Mouse (Mus musculus): ENCODE results near the gene 5730596B20Rik. TPM values are rescaled to one million over a fixed set of nuclear protein-coding genes. Genes with fewer than 3 reads are reported as not detected.

5730596B20Rik gene
- polyA plus RNA-seq, 1 experiment from 2014 or later, result not detected

- H3K27me3 ChIP-seq (ENCODE audit: control insufficient read depth, insufficient read depth, low read depth, low read length), result peaks cover 86% of the 10 kb centered on the region
- H3K36me3 ChIP-seq (ENCODE audit: control insufficient read depth, insufficient read depth, low read length), result no peaks in the 10 kb centered on the region
- H3K4me2 ChIP-seq (ENCODE audit: low read length), result no peak overlapping the region
- no peak overlapping the region for H3K9ac ChIP-seq (ENCODE audit: low read depth, low read length)
- H3K9me3 ChIP-seq (replicated peaks; ENCODE audit: control insufficient read depth, low read length, poor library complexity, severe bottlenecking), result no peaks in the 10 kb centered on the region; the same call in 1 of the 2 replicates
- peaks cover 10% of the 10 kb centered on the region for H3K4me1 ChIP-seq (ENCODE audit: control insufficient read depth, insufficient read depth, low read length)
- no peak overlapping the region for H3K4me3 ChIP-seq (ENCODE audit: low read depth, low read length)
- no peak overlapping the region for H3K27ac ChIP-seq (ENCODE audit: low read length)
- 2% methylated on average over 5 of the region's 5 CpGs for whole genome bisulfite sequencing
- no peak for ATAC-seq
Measured at GRCm38 (mm10) chr6:52154044-52154443, 23.3 kb upstream of the 5730596B20Rik start.

GRCm38 (mm10) chr6:52155471-52155870 is 21.8 kb upstream of the 5730596B20Rik start:
- no peak for ATAC-seq
- H3K36me3 ChIP-seq (ENCODE audit: control insufficient read depth, insufficient read depth, low read length), result no peaks in the 10 kb centered on the region
- peaks cover 10% of the 10 kb centered on the region for H3K4me1 ChIP-seq (ENCODE audit: control insufficient read depth, insufficient read depth, low read length)
- no peak overlapping the region for H3K4me3 ChIP-seq (ENCODE audit: low read depth, low read length)
- WGBS, result 45% methylated on average over 3 of the region's 3 CpGs
- H3K9ac ChIP-seq (ENCODE audit: low read depth, low read length), result no peak overlapping the region
- H3K4me2 ChIP-seq (ENCODE audit: low read length), result no peak overlapping the region
- no peaks in the 10 kb centered on the region for H3K9me3 ChIP-seq (replicated peaks; ENCODE audit: control insufficient read depth, low read length, poor library complexity, severe bottlenecking)
- no peak overlapping the region for H3K27ac ChIP-seq (ENCODE audit: low read length)
- peaks cover 88% of the 10 kb centered on the region for H3K27me3 ChIP-seq (ENCODE audit: control insufficient read depth, insufficient read depth, low read depth, low read length)

- Histone ChIP-seq H3K27ac (ENCODE audit: low read length) (no peak overlapping the region), H3K4me1 (ENCODE audit: control insufficient read depth, insufficient read depth, low read length) (peaks cover 10% of the 10 kb centered on the region), H3K27me3 (ENCODE audit: control insufficient read depth, insufficient read depth, low read depth, low read length) (peaks cover 91% of the 10 kb centered on the region), H3K36me3 (ENCODE audit: control insufficient read depth, insufficient read depth, low read length) (no peaks in the 10 kb centered on the region), H3K4me3 (ENCODE audit: low read depth, low read length) (no peak overlapping the region), H3K4me2 (ENCODE audit: low read length) (no peak overlapping the region), H3K9ac (ENCODE audit: low read depth, low read length) (no peak overlapping the region), H3K9me3 (replicated peaks; ENCODE audit: control insufficient read depth, low read length, poor library complexity, severe bottlenecking) (no peaks in the 10 kb centered on the region)
- ATAC-seq, result no peak
- WGBS, result 2% methylated on average over 20 of the region's 20 CpGs
Measured at GRCm38 (mm10) chr6:52156551-52157200, 20.6 kb upstream of the 5730596B20Rik start.

- WGBS, result 2% methylated on average over 32 of the region's 32 CpGs
Measured at GRCm38 (mm10) chr6:52157466-52158275, 19.6 kb upstream of the 5730596B20Rik start.

GRCm38 (mm10) chr6:52158276-52159051 is 18.8 kb upstream of the 5730596B20Rik start, which contains the start of gene Hoxa1:
Hoxa1 (minus strand) TSS chr6:52158317.
- H3K36me3 ChIP-seq (ENCODE audit: control insufficient read depth, insufficient read depth, low read length), result no peaks in the 10 kb centered on the region
- ATAC-seq, result peak; percentile 54; the same call in 1 of the 2 replicates
- peak within 1 kb of the TSS; percentile 43 for H3K4me3 ChIP-seq (ENCODE audit: low read depth, low read length)
- no peaks in the 10 kb centered on the region for H3K9me3 ChIP-seq (replicated peaks; ENCODE audit: control insufficient read depth, low read length, poor library complexity, severe bottlenecking)
- no peak within 1 kb of the TSS for H3K27ac ChIP-seq (ENCODE audit: low read length)
- peak within 1 kb of the TSS; percentile 78 for H3K4me2 ChIP-seq (ENCODE audit: low read length)
- peak within 1 kb of the TSS; percentile 41; the same call in 1 of the 2 replicates for H3K9ac ChIP-seq (ENCODE audit: low read depth, low read length)
- H3K27me3 ChIP-seq (ENCODE audit: control insufficient read depth, insufficient read depth, low read depth, low read length), result peaks cover 91% of the 10 kb centered on the region
- H3K4me1 ChIP-seq (ENCODE audit: control insufficient read depth, insufficient read depth, low read length), result peaks cover 10% of the 10 kb centered on the region
- WGBS, result under 1% methylated on average over 53 of the region's 55 CpGs

More at GRCm38 (mm10) chr6:52157466-52158275, 19.6 kb upstream of the 5730596B20Rik start:
- H3K36me3 ChIP-seq (ENCODE audit: control insufficient read depth, insufficient read depth, low read length), result no peaks in the 10 kb centered on the region
- 0 out of 2 replicates have a peak overlapping the region, but pooled peaks have one; percentile 41 for H3K9ac ChIP-seq (ENCODE audit: low read depth, low read length)
- peak overlapping the region; percentile 78 for H3K4me2 ChIP-seq (ENCODE audit: low read length)
- no peaks in the 10 kb centered on the region for H3K9me3 ChIP-seq (replicated peaks; ENCODE audit: control insufficient read depth, low read length, poor library complexity, severe bottlenecking)
- peak overlapping the region; percentile 43 for H3K4me3 ChIP-seq (ENCODE audit: low read depth, low read length)
- ATAC-seq, result no peak; the same call in 1 of the 2 replicates
- peaks cover 91% of the 10 kb centered on the region for H3K27me3 ChIP-seq (ENCODE audit: control insufficient read depth, insufficient read depth, low read depth, low read length)
- H3K4me1 ChIP-seq (ENCODE audit: control insufficient read depth, insufficient read depth, low read length), result peaks cover 10% of the 10 kb centered on the region
- no peak overlapping the region for H3K27ac ChIP-seq (ENCODE audit: low read length)

DNA sequence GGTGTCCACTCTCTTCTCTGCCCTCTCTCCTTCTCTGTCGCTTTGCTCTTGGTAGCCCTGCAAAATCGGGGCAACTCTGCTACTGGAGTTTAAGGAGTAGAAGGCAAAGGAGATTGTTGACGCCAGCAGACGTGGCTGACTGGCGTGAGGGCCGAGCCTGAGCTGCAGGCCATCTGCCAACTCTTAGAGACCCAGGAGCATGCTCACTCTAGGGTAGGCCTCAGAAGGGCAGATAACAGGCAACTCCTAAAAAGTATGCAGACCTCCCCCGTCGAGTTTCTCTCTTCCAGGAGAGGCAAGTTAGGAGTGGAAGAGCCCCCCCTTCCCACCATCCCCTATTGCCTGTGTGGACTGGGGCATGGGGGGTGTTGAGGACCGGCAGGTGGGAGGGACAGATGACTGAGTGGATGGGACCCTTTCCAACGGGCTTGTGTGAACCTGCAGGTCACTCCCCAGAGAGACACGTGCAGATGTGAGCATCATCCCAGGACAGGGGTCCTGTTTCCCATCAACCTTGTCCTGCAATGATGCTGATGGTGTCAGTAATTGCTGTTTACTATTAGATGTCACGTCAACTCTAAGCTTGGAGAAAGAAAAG is 18.0 kb upstream of the 5730596B20Rik start:
- H3K4me3 ChIP-seq (ENCODE audit: low read depth, low read length), result no peak overlapping the region
- no peak for ATAC-seq
- H3K36me3 ChIP-seq (ENCODE audit: control insufficient read depth, insufficient read depth, low read length), result no peaks in the 10 kb centered on the region
- peak overlapping the region; percentile 78; the same call in 1 of the 2 replicates for H3K4me2 ChIP-seq (ENCODE audit: low read length)
- H3K9ac ChIP-seq (ENCODE audit: low read depth, low read length), result no peak overlapping the region
- H3K4me1 ChIP-seq (ENCODE audit: control insufficient read depth, insufficient read depth, low read length), result peaks cover 10% of the 10 kb centered on the region
- H3K27ac ChIP-seq (ENCODE audit: low read length), result no peak overlapping the region
- H3K9me3 ChIP-seq (replicated peaks; ENCODE audit: control insufficient read depth, low read length, poor library complexity, severe bottlenecking), result no peaks in the 10 kb centered on the region
- H3K27me3 ChIP-seq (ENCODE audit: control insufficient read depth, insufficient read depth, low read depth, low read length), result peaks cover 94% of the 10 kb centered on the region
- 6% methylated on average over 12 of the region's 12 CpGs for WGBS

GRCm38 (mm10) chr6:52159979-52160378 is 17.3 kb upstream of the 5730596B20Rik start:
- H3K27ac ChIP-seq (ENCODE audit: low read length), result no peak overlapping the region
- peaks cover 10% of the 10 kb centered on the region for H3K4me1 ChIP-seq (ENCODE audit: control insufficient read depth, insufficient read depth, low read length)
- no peaks in the 10 kb centered on the region for H3K36me3 ChIP-seq (ENCODE audit: control insufficient read depth, insufficient read depth, low read length)
- no peaks in the 10 kb centered on the region for H3K9me3 ChIP-seq (replicated peaks; ENCODE audit: control insufficient read depth, low read length, poor library complexity, severe bottlenecking)
- H3K27me3 ChIP-seq (ENCODE audit: control insufficient read depth, insufficient read depth, low read depth, low read length), result peaks cover 90% of the 10 kb centered on the region
- ATAC-seq, result no peak
- no peak overlapping the region for H3K9ac ChIP-seq (ENCODE audit: low read depth, low read length)
- H3K4me3 ChIP-seq (ENCODE audit: low read depth, low read length), result no peak overlapping the region
- 1% methylated on average over 9 of the region's 9 CpGs for WGBS
- no peak overlapping the region for H3K4me2 ChIP-seq (ENCODE audit: low read length)

DNA sequence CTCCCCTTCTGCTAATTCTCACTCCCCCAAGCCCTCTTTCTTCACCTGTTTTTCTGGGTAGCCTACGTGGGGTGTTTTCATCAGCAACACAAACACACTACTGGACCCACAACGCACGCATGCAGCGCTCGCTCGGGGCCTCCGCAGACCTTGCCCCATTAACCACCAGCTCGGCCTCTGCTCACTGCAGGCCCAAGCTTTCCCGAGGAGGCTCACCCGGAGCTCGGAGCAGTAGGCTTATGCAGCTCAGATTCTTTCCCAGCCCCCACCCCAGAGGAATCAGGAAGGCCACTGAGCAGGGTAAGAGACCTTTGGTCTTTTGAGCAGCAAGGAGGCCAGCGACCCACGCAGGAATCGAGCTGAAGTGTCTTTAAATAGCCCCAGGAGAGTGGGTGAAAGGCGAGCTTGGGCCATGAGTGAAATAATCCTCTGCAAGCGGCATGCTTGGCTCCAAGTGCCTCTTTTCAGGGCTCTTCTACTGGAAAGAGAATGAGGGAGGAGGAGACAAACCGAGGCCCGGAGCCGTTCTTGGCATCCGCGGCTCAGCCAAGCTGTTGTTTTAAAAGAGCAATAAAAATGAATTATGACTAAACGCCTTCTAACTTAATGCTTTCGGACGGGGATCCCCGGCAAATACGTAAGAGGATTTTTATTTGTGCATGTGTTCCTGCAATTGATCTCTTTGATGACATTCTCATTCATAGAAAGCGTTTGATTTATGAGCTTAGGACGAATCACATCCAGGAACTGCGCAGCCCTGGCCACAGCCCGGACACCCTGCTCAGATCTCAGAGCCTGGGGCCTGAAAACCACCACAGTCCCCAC is 16.6 kb upstream of the 5730596B20Rik start:
- 2% methylated on average over 30 of the region's 30 CpGs for WGBS
- no peak overlapping the region for H3K4me3 ChIP-seq (ENCODE audit: low read depth, low read length)

More for the DNA sequence above, 16.6 kb upstream of the 5730596B20Rik start:
- Histone ChIP-seq H3K9me3 (replicated peaks; ENCODE audit: control insufficient read depth, low read length, poor library complexity, severe bottlenecking) (no peaks in the 10 kb centered on the region), H3K27ac (ENCODE audit: low read length) (no peak overlapping the region), H3K4me1 (ENCODE audit: control insufficient read depth, insufficient read depth, low read length) (peaks cover 10% of the 10 kb centered on the region), H3K9ac (ENCODE audit: low read depth, low read length) (no peak overlapping the region), H3K4me2 (ENCODE audit: low read length) (no peak overlapping the region), H3K27me3 (ENCODE audit: control insufficient read depth, insufficient read depth, low read depth, low read length) (peaks cover 88% of the 10 kb centered on the region), H3K36me3 (ENCODE audit: control insufficient read depth, insufficient read depth, low read length) (no peaks in the 10 kb centered on the region)
- ATAC-seq, result no peak
